Mouse (Mus musculus) left cerebral cortex, postnatal 10 days (tissue): ENCODE data around the gene Flt1. TPM values are rescaled to one million over a fixed set of nuclear protein-coding genes. Genes with fewer than 3 reads are reported as not detected.
"Not testable (repeated sequence)": the region's sequence is repeated elsewhere in the genome, so short reads cannot be mapped to it uniquely, and the experiment has no call there.

Experiments used
- DNase-seq, 2 experiments: peaks; one replicate each; pipeline ENCODE4 v3.0.0; 2021 to 2022; ENCODE audit warnings: low spot score in 2 of 2, mixed read lengths in 1 of 2; ENCODE audit errors: extremely low spot score in 1 of 2
- intact Hi-C: fragments of 180-260 bp; cut with DNase I; formaldehyde crosslinking; loops from one replicate; pipeline ENCODE4 v1.15.1; 2025
- total RNA-seq, 2 experiments: library from RNA; stranded (reverse); gene quantifications; 2 replicates each; pipeline ENCODE4 v1.2.3; 2021

Flt1 gene
- total RNA-seq, 2 experiments from 2014 or later: 23.5 to 24.7 TPM

DNA sequence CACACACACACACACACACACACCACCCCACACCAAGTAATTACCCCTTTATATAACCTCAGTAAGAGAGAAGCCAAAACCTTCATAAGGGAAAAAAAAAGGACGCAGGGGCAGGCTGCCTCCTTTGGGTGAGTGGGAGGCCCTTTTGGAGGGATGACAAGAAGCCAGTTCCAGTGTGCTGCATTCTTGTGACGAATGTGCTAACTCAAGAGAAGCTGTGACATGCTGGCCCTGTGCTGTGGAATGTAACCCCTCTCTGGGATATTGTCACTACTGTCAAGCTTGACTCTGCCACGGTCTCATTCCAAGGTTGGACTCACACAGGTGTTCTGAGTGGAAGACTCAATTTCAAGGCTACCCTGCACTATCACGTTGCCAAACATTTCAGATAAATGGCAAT lies 93.1 kb downstream of the Flt1 start:
- intact Hi-C loops: no loop called here
- no peak for DNase-seq

- intact Hi-C loops: no loop called here
- DNase-seq: no peak
Observed at GRCm38 (mm10) chr5:147630426-147631290, 95.2 kb downstream of the Flt1 start.

- peak in 1 of 2 experiments; percentile 23 for DNase-seq
- intact Hi-C loops: no loop called here
Observed at GRCm38 (mm10) chr5:147626944-147627343, 98.9 kb downstream of the Flt1 start.

- intact Hi-C loops: no loop called here
- DNase-seq: no peak
Observed at GRCm38 (mm10) chr5:147623747-147624146, 102.1 kb downstream of the Flt1 start.

DNA sequence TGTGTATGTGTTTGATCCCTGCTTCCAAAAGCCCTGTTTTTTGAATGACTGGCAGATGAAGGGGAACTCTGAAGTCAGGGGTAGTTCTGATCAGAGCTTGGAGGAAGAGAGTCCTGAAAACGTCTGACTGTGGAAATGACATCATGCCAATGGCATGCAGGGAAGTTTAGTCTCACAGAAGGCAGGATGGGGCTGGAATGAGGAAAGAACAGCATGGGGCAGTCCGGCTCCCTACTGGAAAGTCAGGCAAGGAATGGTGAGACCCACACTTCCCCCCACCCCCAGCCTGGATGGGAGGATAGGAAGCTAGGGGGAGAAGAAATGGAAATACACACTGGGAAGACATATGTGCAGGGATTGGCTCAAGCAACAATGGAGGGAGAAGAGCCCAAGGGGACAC lies 105.6 kb downstream of the Flt1 start:
- DNase-seq: peak in 1 of 2 experiments; percentile 83
- intact Hi-C loops: no loop called here

DNA sequence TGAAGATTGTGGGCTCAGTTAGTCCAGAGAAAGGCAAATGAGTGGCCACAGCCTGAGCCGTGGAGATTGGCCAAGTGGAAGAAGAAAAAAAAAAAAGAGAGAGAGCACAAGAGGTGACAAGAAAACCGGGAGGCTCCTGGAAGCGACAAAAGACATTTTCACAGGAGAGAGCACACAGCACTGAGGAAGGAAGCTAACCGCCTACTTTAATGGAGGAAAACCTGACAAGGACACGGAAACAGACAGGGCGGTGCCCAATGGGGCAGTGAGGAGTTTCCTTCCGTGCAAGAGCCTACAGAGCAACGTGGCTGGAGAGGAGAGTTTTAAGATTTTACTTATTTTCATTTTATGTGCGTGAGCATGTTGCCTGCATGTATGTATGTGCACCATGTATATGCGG lies 107.6 kb downstream of the Flt1 start:
- intact Hi-C loops: no loop called here
- no peak for DNase-seq

DNA sequence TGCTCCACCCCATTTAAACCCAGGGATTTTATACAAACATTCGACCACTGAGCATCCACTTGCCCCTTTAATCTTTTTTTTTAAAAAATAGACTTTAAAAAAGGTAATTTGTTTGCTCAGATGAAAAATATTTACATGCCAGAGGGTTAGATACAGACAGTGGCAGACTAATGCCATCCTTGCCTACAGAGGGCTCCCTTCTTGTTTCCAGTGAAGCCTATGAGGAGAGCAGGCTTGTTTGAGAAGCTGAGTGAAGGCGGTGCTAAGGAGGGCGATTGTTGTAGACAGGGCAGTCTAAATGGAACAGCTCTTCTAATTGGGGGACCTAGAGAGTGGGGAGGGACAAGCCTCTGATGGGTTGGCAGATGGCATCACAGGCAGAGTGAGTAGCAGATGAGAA lies 109.4 kb downstream of the Flt1 start:
- intact Hi-C loops: no loop called here
- DNase-seq: no peak

DNA sequence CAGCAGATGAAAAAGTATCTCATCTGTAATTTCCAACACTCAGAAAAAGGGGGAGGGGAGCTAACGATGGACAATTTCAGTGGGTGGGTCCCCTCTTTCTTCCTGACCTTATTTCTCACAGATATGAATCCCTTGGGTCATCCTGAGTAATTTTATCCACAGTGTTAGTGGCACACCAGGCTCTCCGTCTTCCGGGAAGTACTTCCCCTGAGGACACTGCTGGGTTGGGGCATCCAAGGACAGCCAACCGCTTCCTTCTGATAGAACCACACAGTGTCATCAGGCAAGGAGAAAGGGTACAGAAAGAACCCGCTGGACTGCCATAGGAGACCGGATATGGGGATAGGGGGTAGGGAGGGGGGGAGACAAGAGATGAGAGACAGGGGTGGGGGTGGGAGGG lies 111.2 kb downstream of the Flt1 start:
- no peak for DNase-seq
- intact Hi-C loops: no loop called here

GRCm38 (mm10) chr5:147611348-147611747 lies 114.5 kb downstream of the Flt1 start:
- DNase-seq, intact Hi-C loops: not testable (repeated sequence)

DNA sequence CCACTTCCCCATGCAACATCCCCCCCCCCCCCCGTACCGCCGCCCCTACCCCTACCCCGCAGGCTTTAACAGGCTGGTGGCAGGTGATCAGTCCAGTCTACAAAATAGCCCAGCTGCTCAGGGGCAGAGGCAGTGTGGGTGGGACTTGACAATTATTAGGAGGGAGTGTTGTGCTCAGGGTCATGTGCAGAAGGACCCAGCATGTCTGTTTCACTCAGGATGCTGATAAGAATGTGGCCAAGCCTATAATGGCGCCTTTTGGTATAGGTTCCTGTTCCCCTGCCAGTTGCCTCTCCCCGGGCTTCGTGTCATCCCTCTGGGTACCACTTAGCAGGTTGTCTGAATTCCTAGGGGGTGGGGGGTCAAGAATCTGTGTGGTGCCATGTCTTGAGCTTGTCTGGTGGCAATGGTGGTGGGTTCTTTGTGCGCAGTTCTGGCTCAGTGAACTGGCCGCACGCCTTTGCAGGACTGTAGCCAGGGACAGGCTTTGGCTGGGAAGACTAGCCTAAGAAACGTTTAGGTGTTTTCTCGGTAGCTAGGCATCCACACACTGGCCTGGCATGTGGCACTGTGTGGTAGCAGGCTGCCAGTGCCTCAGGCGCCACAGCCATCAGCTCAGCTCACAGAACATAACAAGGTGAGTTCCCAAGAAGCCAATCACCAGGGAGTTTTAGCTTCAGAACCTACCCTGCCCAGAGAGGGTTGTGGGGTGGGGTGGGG lies 118.4 kb downstream of the Flt1 start:
- no peak for DNase-seq
- intact Hi-C loops: no loop called here

- intact Hi-C loops: no loop called here
Observed at GRCm38 (mm10) chr5:147606751-147607150, 119.1 kb downstream of the Flt1 start.

GRCm38 (mm10) chr5:147601460-147602360 lies 124.1 kb downstream of the Flt1 start:
- intact Hi-C loops: no loop called here
- DNase-seq: no peak

More at GRCm38 (mm10) chr5:147606751-147607150, 119.1 kb downstream of the Flt1 start:
- DNase-seq: no peak

DNA sequence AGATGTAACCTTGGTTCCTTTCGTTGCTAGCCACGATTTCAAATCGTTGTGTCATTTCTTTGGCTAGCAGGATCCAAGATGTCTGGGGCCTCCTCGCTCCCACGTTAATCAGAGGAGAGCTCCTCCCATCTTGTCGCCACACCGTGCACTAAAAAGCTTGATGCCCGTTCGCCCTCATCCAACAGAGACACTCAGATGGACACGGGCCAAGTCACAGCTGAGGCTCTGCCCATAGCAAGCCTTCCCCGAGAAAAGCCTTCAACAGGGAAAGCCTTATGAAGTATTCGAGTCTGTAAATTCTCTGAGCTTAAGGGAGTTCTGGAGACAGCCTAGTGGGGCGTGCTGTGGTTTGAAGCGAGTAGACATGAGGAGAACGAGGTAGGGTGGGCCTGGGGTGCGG lies 128.0 kb downstream of the Flt1 start:
- no peak for DNase-seq
- intact Hi-C loops: no loop called here

- intact Hi-C loops: no loop called here
- DNase-seq: peak in 1 of 2 experiments; percentile 77
Observed at GRCm38 (mm10) chr5:147589814-147590213, 136.0 kb downstream of the Flt1 start.

- intact Hi-C loops: no loop called here
Observed at GRCm38 (mm10) chr5:147585070-147585469, 140.7 kb downstream of the Flt1 start.

DNA sequence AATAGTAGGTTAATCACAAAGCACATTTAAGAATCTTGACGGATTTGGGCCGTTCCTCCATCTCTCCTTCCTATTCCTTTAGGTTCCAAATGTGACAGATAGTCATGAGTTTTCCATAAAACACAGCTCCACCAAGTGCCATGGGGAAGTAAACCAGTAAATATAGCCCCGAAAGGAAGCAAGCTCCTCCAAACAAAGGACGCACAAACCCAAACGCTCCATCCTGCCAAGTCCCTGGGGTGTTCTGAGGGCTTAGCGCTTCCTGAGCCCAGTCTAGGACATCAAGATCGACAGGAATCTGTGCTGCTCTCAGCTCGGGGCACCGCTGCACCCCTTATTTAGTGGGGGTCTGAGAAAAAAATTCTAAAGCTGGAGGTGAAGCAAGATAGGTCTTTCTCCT lies 141.2 kb downstream of the Flt1 start:
- intact Hi-C loops: loop anchor here (5.0 kb wide), 1 partner anchor 263 kb away; no protein-coding TSS in a partner anchor
- peak in 1 of 2 experiments; percentile 63 for DNase-seq

More at GRCm38 (mm10) chr5:147585070-147585469, 140.7 kb downstream of the Flt1 start:
- no peak for DNase-seq

- intact Hi-C loops: loop anchor here (5.0 kb wide), 1 partner anchor 264 kb away; no protein-coding TSS in a partner anchor
- peak; percentile 57 to 85 for DNase-seq
Observed at GRCm38 (mm10) chr5:147583702-147584298, 142.0 kb downstream of the Flt1 start.

- no peak for DNase-seq
- intact Hi-C loops: loop anchor here (5.0 kb wide), 1 partner anchor 267 kb away; no protein-coding TSS in a partner anchor
Observed at GRCm38 (mm10) chr5:147580181-147580580, 145.6 kb downstream of the Flt1 start.
